Mouse (Mus musculus) myocyte (in vitro differentiated cells): Measurements from ENCODE around the gene 8030411F24Rik. TPM values are rescaled to one million over a fixed set of nuclear protein-coding genes. Genes with fewer than 3 reads are reported as not detected.

ENCODE experiments used
- H3K27me3 ChIP-seq: one replicate; pipeline ENCODE4 v1.6.1; 2011; ENCODE audit not compliant: control insufficient read depth, insufficient read depth, insufficient read length
- H3K36me3 ChIP-seq: one replicate; pipeline ENCODE4 v1.6.1; 2011; ENCODE audit not compliant: control insufficient read depth, insufficient read depth
- H3K4me2 ChIP-seq: one replicate; pipeline ENCODE4 v1.6.1; 2011; ENCODE audit warnings: low read depth, control low read depth
- H3K4me3 ChIP-seq: one replicate; pipeline ENCODE4 v1.5.1; 2011; ENCODE audit warnings: mild to moderate bottlenecking, control low read depth, moderate library complexity
- H3K79me2 ChIP-seq: one replicate; pipeline ENCODE4 v1.6.1; 2011; ENCODE audit not compliant: control insufficient read depth, insufficient read depth
- H3ac ChIP-seq: one replicate; pipeline ENCODE4 v1.6.1; 2011; ENCODE audit not compliant: control insufficient read depth, insufficient read length
- CEBPB ChIP-seq: IDR thresholded peaks from 2 replicates; pipeline ENCODE4 v1.6.1; 2011; ENCODE audit warnings: mild to moderate bottlenecking, moderate library complexity; ENCODE audit not compliant: poor library complexity, insufficient read depth, severe bottlenecking
- E2F4 ChIP-seq: IDR thresholded peaks from one replicate; pipeline ENCODE4 v1.6.1; 2011; ENCODE audit warnings: mild to moderate bottlenecking, control low read depth, moderate library complexity; ENCODE audit not compliant: insufficient read depth
- MAX ChIP-seq: IDR thresholded peaks from one replicate; pipeline ENCODE4 v1.6.1; 2011; ENCODE audit warnings: low read depth, mild to moderate bottlenecking, control low read depth
- MYOD1 ChIP-seq, 3 experiments: IDR thresholded peaks; one replicate each; pipeline ENCODE4 v1.6.1; 2011; ENCODE audit warnings: control low read depth in 2 of 3, low read depth in 2 of 3, mild to moderate bottlenecking in 2 of 3, moderate library complexity in 1 of 3; ENCODE audit not compliant: insufficient read length in 2 of 3, control insufficient read depth in 1 of 3
- MYOG ChIP-seq, 3 experiments: IDR thresholded peaks; one replicate each; pipeline ENCODE4 v1.6.1; 2011; ENCODE audit warnings: control low read depth in 2 of 3, low read depth in 2 of 3, mild to moderate bottlenecking in 2 of 3; ENCODE audit not compliant: insufficient read length in 2 of 3, control insufficient read depth in 1 of 3, insufficient read depth in 1 of 3
- POLR2A ChIP-seq: IDR thresholded peaks from one replicate; pipeline ENCODE4 v1.6.1; 2011; ENCODE audit warnings: low read depth, mild to moderate bottlenecking, control low read depth, moderate library complexity; ENCODE audit not compliant: insufficient read length
- POLR2AphosphoS2 ChIP-seq: IDR thresholded peaks from one replicate; pipeline ENCODE4 v1.6.1; 2011; ENCODE audit warnings: low read depth, control low read depth; ENCODE audit not compliant: insufficient read length
- REST ChIP-seq: IDR thresholded peaks from one replicate; pipeline ENCODE4 v1.6.1; 2011; ENCODE audit warnings: mild to moderate bottlenecking, control low read depth, moderate library complexity; ENCODE audit not compliant: insufficient read depth, insufficient read length
- SRF ChIP-seq: IDR thresholded peaks from one replicate; pipeline ENCODE4 v1.6.1; 2011; ENCODE audit warnings: low read depth; ENCODE audit not compliant: control insufficient read depth, insufficient read length
- TCF12 ChIP-seq: IDR thresholded peaks from one replicate; pipeline ENCODE4 v1.6.1; 2011; ENCODE audit warnings: mild to moderate bottlenecking, control low read depth; ENCODE audit not compliant: poor library complexity, insufficient read depth, severe bottlenecking
- TCF3 ChIP-seq: IDR thresholded peaks from one replicate; pipeline ENCODE4 v1.6.1; 2011; ENCODE audit warnings: low read depth, control low read depth; ENCODE audit not compliant: insufficient read length
- USF1 ChIP-seq: IDR thresholded peaks from one replicate; pipeline ENCODE4 v1.6.1; 2011; ENCODE audit warnings: low read depth, mild to moderate bottlenecking, control low read depth, moderate library complexity
- polyA plus RNA-seq: library from polyadenylated mRNA; unstranded; fragments of >200 nt; fragmentation: generic; extraction: Trizol; gene quantifications from one replicate; pipeline ENCODE4 v1.2.1, GENCODE M21; 2012; ENCODE audit warnings: missing spikeins

8030411F24Rik gene
- not detected for polyA plus RNA-seq

- Histone ChIP-seq H3ac (no peak within 1 kb of the TSS), H3K36me3 (no peaks in the 10 kb centered on the region), H3K4me3 (no peak within 1 kb of the TSS), H3K27me3 (no peaks in the 10 kb centered on the region), H3K79me2 (no peaks in the 10 kb centered on the region), H3K4me2 (no peak within 1 kb of the TSS)
- TF ChIP-seq CEBPB (no peak), E2F4 (no peak), POLR2AphosphoS2 (no peak), TCF12 (no peak), TCF3 (no peak), MYOG (IDR thresholded peaks at IDR 0.05; ENCODE audit: control insufficient read depth in 1 of 3, insufficient read depth in 1 of 3, insufficient read length in 2 of 3, low read depth in 2 of 3) (no peak), MAX (no peak), POLR2A (no peak), MYOD1 (IDR thresholded peaks at IDR 0.05; ENCODE audit: control insufficient read depth in 1 of 3, insufficient read length in 2 of 3, low read depth in 2 of 3) (no peak), REST (no peak), USF1 (no peak), SRF (no peak)
These were observed at the start of gene 8030411F24Rik for GRCm38 (mm10) chr2:148781709-148782108. Gene 8030411F24Rik, plus strand, starts transcription at chr2:148782009.

- Histone ChIP-seq H3K36me3 (peaks cover 5% of the 10 kb centered on the region), H3K79me2 (peaks cover 41% of the 10 kb centered on the region), H3K4me2 (peak within 1 kb of the TSS; percentile 89), H3K4me3 (peak within 1 kb of the TSS; percentile 94), H3ac (peak within 1 kb of the TSS; percentile 59), H3K27me3 (no peaks in the 10 kb centered on the region)
- TF ChIP-seq TCF12 (peak; percentile 23), MYOG (IDR thresholded peaks at IDR 0.05; ENCODE audit: control insufficient read depth in 1 of 3, insufficient read depth in 1 of 3, insufficient read length in 2 of 3, low read depth in 2 of 3) (peak; percentile 49 to 73 (median 66)), MYOD1 (IDR thresholded peaks at IDR 0.05; ENCODE audit: control insufficient read depth in 1 of 3, insufficient read length in 2 of 3, low read depth in 2 of 3) (peak; percentile 78 to 92 (median 80)), CEBPB (no peak), POLR2AphosphoS2 (peak; percentile 99), SRF (peak; percentile 62), POLR2A (peak; percentile 100), USF1 (no peak), MAX (no peak), E2F4 (no peak), TCF3 (no peak), REST (no peak)
These were observed 49.3 kb upstream of the 8030411F24Rik start, which contains the start of gene Napb for GRCm38 (mm10) chr2:148732327-148733000. Gene Napb, minus strand, starts transcription at chr2:148732467.

- no peak overlapping the region for H3ac ChIP-seq
- no peak overlapping the region for H3K4me2 ChIP-seq
- no peaks in the 10 kb centered on the region for H3K27me3 ChIP-seq
- H3K36me3 ChIP-seq, result no peaks in the 10 kb centered on the region
- H3K4me3 ChIP-seq, result no peak overlapping the region
- TF ChIP-seq CEBPB, result no peak
- no peaks in the 10 kb centered on the region for H3K79me2 ChIP-seq
These were observed 38.8 kb upstream of the 8030411F24Rik start for GRCm38 (mm10) chr2:148743001-148743400.

- TF ChIP-seq MAX (no peak), REST (no peak), CEBPB (no peak), USF1 (no peak), TCF12 (no peak), SRF (no peak), MYOG (IDR thresholded peaks at IDR 0.05; ENCODE audit: control insufficient read depth in 1 of 3, insufficient read depth in 1 of 3, insufficient read length in 2 of 3, low read depth in 2 of 3) (no peak), E2F4 (no peak), POLR2A (no peak), MYOD1 (IDR thresholded peaks at IDR 0.05; ENCODE audit: control insufficient read depth in 1 of 3, insufficient read length in 2 of 3, low read depth in 2 of 3) (no peak)
- peak overlapping the region; percentile 18 for H3K4me2 ChIP-seq
- H3K4me3 ChIP-seq, result no peak overlapping the region
- no peaks in the 10 kb centered on the region for H3K36me3 ChIP-seq
- H3K79me2 ChIP-seq, result no peaks in the 10 kb centered on the region
- no peaks in the 10 kb centered on the region for H3K27me3 ChIP-seq
- no peak overlapping the region for H3ac ChIP-seq
These were observed 37.9 kb upstream of the 8030411F24Rik start for GRCm38 (mm10) chr2:148743846-148744407.

- Histone ChIP-seq H3K27me3 (no peaks in the 10 kb centered on the region), H3K4me2 (no peak within 1 kb of the TSS), H3K79me2 (no peaks in the 10 kb centered on the region), H3ac (no peak within 1 kb of the TSS), H3K36me3 (no peaks in the 10 kb centered on the region), H3K4me3 (no peak within 1 kb of the TSS)
- TF ChIP-seq REST, result no peak
- TF ChIP-seq E2F4, result no peak
- no peak for TF ChIP-seq CEBPB
- no peak for TF ChIP-seq POLR2A
These were observed 31.8 kb upstream of the 8030411F24Rik start, which contains the start of gene Cstl1 for GRCm38 (mm10) chr2:148750058-148750457. Gene Cstl1, plus strand, starts transcription at chr2:148750358.
